Mouse (Mus musculus) forebrain, embryonic 11.5 days (tissue): Measurements from ENCODE around the gene Cnksr2. TPM values are rescaled to one million over a fixed set of nuclear protein-coding genes. Genes with fewer than 3 reads are reported as not detected.
A peak's percentile ranks its signal among the peaks of the same experiment; 100 is the strongest.

Experiments used
- ATAC-seq: fragments of 200-750 bp; cut with Nextera tagmentation; replicated peaks from 2 replicates; pipeline ENCODE4 v1.8.0; 2017; ENCODE audit warnings: moderate TSS enrichment; ENCODE audit not compliant: low FRiP score
- DNase-seq: peaks from one replicate; pipeline ENCODE4 v3.0.0-alpha.2; 2017; ENCODE audit warnings: low spot score
- H3K27ac ChIP-seq: fragments of 300-500 bp; sonication (generic); 2 replicates; pipeline ENCODE4 v1.5.1; 2014; ENCODE audit warnings: low read depth, low read length
- H3K27me3 ChIP-seq: fragments of 300-500 bp; sonication (generic); 2 replicates; pipeline ENCODE4 v1.6.1; 2014; ENCODE audit warnings: mild to moderate bottlenecking, low read length, mixed read lengths; ENCODE audit not compliant: control insufficient read depth, insufficient read depth
- H3K36me3 ChIP-seq: fragments of 300-500 bp; sonication (generic); 2 replicates; pipeline ENCODE4 v1.6.1; 2014; ENCODE audit warnings: mild to moderate bottlenecking, low read length, moderate library complexity, mixed read lengths; ENCODE audit not compliant: control insufficient read depth, insufficient read depth
- H3K4me1 ChIP-seq: fragments of 300-500 bp; sonication (generic); replicated peaks from 2 replicates; pipeline ENCODE4 v1.6.1; 2014; ENCODE audit warnings: low read length, mixed read lengths; ENCODE audit not compliant: control insufficient read depth, insufficient read depth
- H3K4me2 ChIP-seq: fragments of 300-500 bp; sonication (generic); 2 replicates; pipeline ENCODE4 v1.6.1; 2014; ENCODE audit warnings: low read depth, mild to moderate bottlenecking, low read length, moderate library complexity, mixed read lengths; ENCODE audit not compliant: severe bottlenecking
- H3K4me3 ChIP-seq: fragments of 300-500 bp; sonication (generic); 2 replicates; pipeline ENCODE4 v1.5.1; 2014; ENCODE audit warnings: low read depth, low read length
- H3K9ac ChIP-seq: fragments of 300-500 bp; sonication (generic); 2 replicates; pipeline ENCODE4 v1.6.1; 2014; ENCODE audit warnings: low read length
- H3K9me3 ChIP-seq: fragments of 300-500 bp; sonication (generic); 2 replicates; pipeline ENCODE4 v1.6.1; 2016; ENCODE audit warnings: low read length, mixed read lengths; ENCODE audit not compliant: control insufficient read depth
- WGBS: fragments of 180-500 bp; shearing (Covaris S2); extraction: QIAGEN DNeasy Blood & Tissue Kit; methylation state at CpG from one replicate; pipeline ENCODE4 v1.1.7; 2014; 5-methylcytosine and 5-hydroxymethylcytosine counted together
- polyA plus RNA-seq: library from polyadenylated mRNA; unstranded; fragments of >200 nt; fragmentation: Nextera tagmentation; extraction: Ambion mirVana; gene quantifications from 2 replicates; pipeline ENCODE4 v1.2.1, GENCODE M21; 2014

Cnksr2 gene
- polyA plus RNA-seq: 4.6 TPM in 2 replicates

DNA sequence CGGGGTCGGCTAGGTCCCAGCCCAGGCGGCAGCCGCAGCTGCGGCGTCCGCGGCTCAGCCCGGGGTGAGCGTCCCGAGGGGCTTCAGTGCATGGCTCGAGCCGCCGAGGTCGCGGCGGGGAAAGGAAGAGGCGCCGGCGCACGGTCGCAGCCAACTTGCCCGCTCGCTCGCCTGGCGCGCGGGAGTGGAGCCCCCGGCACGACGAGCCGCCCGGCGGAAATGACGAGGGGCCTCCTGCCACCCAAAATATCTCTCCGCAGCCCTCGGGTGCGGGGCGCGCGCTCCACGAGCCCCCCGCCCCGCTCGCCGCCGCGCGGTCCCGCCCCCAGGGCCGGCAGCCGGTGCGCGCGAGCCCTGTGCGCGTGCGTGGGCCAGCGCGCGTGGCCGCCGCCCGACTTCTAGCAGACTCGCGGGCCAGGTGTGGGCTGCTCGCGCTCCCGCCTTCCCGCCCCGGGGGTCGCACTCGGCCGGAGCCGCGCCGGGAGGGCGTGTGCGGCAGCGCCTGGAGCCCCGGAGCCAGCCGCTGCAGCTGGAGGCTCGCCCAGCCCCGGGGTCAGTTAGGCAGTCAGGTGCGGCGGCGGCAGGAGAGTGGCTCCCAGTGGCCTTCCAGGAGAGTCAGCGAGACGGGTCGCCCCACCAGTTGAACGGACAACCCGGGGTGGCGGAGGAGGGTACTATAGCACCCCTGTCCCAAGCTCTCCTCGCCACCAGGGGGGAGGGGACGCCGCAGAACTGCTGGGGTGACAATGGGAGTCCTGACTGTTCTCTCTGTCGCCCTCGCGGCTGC lies at the start of gene Cnksr2:
TSS of gene Cnksr2 (minus strand) at position 238 of the 787 bp plus-strand sequence.
- Histone ChIP-seq H3K27me3 (peaks cover 4% of the 10 kb centered on the region), H3K9me3 (no peaks in the 10 kb centered on the region), H3K9ac (peak within 1 kb of the TSS; percentile 68), H3K4me3 (peak within 1 kb of the TSS; percentile 52), H3K4me2 (peak within 1 kb of the TSS; percentile 62), H3K27ac (no peak within 1 kb of the TSS), H3K4me1 (no peaks in the 10 kb centered on the region), H3K36me3 (no peaks in the 10 kb centered on the region)
- DNase-seq (peak; percentile 70), ATAC-seq (peak; percentile 85)
- 17% methylated on average over 46 of the region's 99 CpGs for WGBS

DNA sequence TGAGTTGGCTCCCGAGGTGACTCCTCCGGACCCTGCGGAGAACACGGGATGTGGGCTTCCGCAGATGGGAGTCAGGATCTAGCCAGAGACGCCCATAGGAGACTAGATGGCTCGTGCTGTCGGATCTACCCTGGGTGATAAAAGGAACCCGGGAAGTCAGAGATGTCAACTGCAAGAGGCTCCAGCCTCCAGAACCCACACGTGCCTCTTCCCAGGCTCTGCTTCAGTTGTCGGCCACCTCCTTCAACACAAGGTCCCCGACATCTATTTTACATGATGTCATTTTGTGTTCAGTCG lies 698 bp upstream of the Cnksr2 start:
- no peak for DNase-seq
- peaks cover 4% of the 10 kb centered on the region for H3K27me3 ChIP-seq
- ATAC-seq: no peak
- H3K27ac ChIP-seq: no peak overlapping the region
- no peak overlapping the region; the same call in 1 of the 2 replicates for H3K9ac ChIP-seq
- H3K9me3 ChIP-seq: no peaks in the 10 kb centered on the region
- no peaks in the 10 kb centered on the region for H3K4me1 ChIP-seq
- WGBS: 30% methylated on average over 13 of the region's 13 CpGs
- peak overlapping the region; percentile 52 for H3K4me3 ChIP-seq
- peak overlapping the region; percentile 62 for H3K4me2 ChIP-seq
- H3K36me3 ChIP-seq: no peaks in the 10 kb centered on the region

DNA sequence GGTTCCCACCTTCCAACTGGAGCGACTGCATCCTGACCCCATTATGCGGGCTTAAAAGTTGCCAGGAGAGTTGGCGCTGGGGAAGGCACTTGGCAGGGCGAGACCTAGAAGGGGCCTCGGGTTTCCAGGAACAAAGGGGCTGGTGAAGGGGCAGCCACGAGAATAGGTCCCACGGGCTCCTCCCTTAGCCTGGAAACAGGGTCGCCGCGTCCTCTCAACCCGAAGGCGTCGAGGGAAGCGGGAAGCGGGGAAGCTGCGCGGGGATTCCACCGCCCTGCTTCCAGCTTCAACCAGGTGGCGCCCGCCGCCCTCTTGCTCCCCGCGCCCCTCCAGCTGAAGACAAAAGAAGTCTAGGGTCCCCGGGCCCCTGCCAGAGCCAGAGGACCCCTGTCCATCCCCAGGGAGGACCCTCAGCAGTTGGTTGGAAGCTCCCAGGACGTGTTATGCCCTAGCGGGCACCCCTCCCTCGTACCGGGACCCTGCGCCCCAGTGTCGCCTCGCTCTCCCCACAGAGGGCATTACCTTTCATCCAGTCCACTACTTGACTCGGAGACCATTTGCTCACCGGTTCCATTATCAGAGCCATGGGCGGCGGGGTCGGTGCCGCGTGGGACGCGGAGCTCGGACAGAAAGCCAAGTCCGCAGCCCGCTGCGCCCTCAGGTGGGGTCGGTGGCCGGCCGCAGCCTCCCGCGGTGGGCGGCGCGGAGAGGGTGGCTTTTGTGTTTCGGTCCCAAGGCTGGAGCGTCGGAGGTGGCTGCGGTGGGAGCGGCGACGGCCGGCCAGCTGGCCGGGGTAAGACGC lies 638 bp downstream of the Cnksr2 start:
- peak; percentile 64 for ATAC-seq
- 22% methylated on average over 46 of the region's 62 CpGs for WGBS
- peak; percentile 71 for DNase-seq

DNA sequence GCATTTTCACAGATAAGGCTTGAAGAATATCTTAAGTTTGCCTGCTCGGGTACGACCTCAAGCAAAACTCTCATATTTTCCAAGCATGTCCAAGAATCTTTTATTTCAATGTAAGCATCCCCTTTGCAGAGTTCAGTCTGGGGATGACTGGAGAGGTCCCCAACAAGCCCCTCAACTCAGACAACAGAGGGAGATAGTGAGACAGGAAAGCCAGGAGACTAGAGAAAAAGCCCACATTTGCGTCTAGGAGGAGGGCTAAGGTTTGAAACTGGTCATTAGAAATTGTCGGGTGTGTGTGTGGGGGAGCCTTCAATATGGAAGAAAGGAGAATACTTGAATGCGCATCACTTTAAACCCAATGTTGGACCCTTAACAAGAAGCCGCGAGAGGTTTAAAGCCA lies 1.4 kb downstream of the Cnksr2 start:
- no peaks in the 10 kb centered on the region for H3K4me1 ChIP-seq
- WGBS: 35% methylated on average over 7 of the region's 7 CpGs
- DNase-seq (no peak), ATAC-seq (no peak; the same call in 1 of the 2 replicates)
- no peak overlapping the region for H3K27ac ChIP-seq
- peak overlapping the region; percentile 68 for H3K9ac ChIP-seq
- no peaks in the 10 kb centered on the region for H3K36me3 ChIP-seq
- H3K4me2 ChIP-seq: peak overlapping the region; percentile 62
- H3K27me3 ChIP-seq: peaks cover 4% of the 10 kb centered on the region
- peak overlapping the region; percentile 52 for H3K4me3 ChIP-seq
- H3K9me3 ChIP-seq: no peaks in the 10 kb centered on the region

More for the DNA sequence above, 638 bp downstream of the Cnksr2 start:
- Histone ChIP-seq H3K27me3 (peaks cover 4% of the 10 kb centered on the region), H3K9me3 (no peaks in the 10 kb centered on the region), H3K36me3 (no peaks in the 10 kb centered on the region), H3K4me1 (no peaks in the 10 kb centered on the region), H3K4me2 (peak overlapping the region; percentile 62), H3K9ac (peak overlapping the region; percentile 68), H3K4me3 (peak overlapping the region; percentile 52), H3K27ac (no peak overlapping the region)

DNA sequence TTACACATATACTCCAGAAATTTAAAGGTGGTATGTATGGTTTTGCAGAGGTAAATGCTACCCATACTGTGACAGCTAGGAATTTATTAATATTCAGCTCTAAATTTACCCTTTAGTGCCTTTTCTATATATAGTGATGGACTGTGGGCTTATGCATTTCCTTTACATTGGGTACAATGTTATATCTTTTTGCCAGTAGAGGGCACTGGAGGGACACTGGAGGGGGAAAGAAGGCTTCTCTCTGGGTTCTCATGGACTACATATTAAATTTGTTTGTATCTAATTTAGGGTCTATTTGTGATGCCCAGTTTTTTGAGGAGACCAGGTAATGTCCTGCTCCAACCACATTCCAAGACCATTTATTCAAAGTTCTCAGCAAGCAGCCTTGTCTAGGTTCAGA lies 91.4 kb downstream of the Cnksr2 start:
- no peak overlapping the region for H3K27ac ChIP-seq
- H3K4me1 ChIP-seq: no peaks in the 10 kb centered on the region
- H3K4me2 ChIP-seq: no peak overlapping the region
- DNase-seq (no peak), ATAC-seq (no peak; the same call in 1 of the 2 replicates)
- H3K36me3 ChIP-seq: no peaks in the 10 kb centered on the region
- H3K9ac ChIP-seq: no peak overlapping the region
- H3K9me3 ChIP-seq: no peaks in the 10 kb centered on the region
- no peak overlapping the region for H3K4me3 ChIP-seq
- H3K27me3 ChIP-seq: no peaks in the 10 kb centered on the region

DNA sequence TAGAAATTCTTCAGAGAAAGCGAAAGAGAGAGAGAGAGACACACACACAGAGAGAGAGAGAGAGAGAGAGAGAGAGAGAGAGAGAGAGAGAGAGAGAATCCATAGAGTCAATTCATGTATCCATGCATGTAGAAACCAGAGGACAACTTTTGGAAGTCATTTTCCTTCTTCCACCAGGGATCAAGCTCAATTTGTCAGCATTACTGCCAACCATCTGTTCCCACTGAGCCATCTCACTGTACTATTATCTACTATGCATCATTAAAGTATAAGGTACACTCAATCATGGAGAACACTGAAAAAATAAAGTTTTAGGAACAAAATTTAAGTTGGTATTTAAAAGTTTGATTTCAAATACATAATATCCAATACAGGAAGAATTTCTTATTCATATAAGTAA lies 93.8 kb downstream of the Cnksr2 start:
- WGBS: 73% methylated on average over 1 of the region's 1 CpGs
- no peak for DNase-seq
- Histone ChIP-seq H3K27ac (no peak overlapping the region), H3K4me2 (no peak overlapping the region), H3K36me3 (no peaks in the 10 kb centered on the region), H3K4me3 (no peak overlapping the region), H3K9me3 (no peaks in the 10 kb centered on the region), H3K9ac (no peak overlapping the region), H3K4me1 (no peaks in the 10 kb centered on the region), H3K27me3 (no peaks in the 10 kb centered on the region)
- ATAC-seq: no peak

DNA sequence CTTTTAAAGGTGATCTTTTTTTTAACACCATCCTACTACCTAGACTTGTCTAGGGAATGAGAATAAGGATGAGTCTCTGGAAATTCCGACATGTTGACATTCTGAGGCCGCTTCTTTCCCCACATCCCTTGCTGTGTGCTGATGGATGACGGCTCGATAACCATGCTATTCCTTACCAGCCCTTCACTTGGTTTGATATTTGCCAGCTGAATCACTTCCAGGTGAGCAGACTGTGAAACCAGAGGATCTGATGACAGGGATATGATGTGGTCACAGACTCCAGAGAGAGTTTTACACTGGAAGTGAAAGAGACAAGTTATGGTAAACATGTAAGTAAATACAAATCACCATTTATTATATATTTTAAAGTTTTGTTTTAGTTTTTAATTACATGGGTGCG lies 98.0 kb downstream of the Cnksr2 start:
- Histone ChIP-seq H3K4me2 (no peak overlapping the region), H3K27ac (no peak overlapping the region), H3K4me3 (no peak overlapping the region), H3K36me3 (no peaks in the 10 kb centered on the region), H3K9me3 (no peaks in the 10 kb centered on the region), H3K27me3 (no peaks in the 10 kb centered on the region), H3K4me1 (no peaks in the 10 kb centered on the region), H3K9ac (no peak overlapping the region)
- ATAC-seq (no peak), DNase-seq (no peak)
- 80% methylated on average over 5 of the region's 5 CpGs for WGBS

DNA sequence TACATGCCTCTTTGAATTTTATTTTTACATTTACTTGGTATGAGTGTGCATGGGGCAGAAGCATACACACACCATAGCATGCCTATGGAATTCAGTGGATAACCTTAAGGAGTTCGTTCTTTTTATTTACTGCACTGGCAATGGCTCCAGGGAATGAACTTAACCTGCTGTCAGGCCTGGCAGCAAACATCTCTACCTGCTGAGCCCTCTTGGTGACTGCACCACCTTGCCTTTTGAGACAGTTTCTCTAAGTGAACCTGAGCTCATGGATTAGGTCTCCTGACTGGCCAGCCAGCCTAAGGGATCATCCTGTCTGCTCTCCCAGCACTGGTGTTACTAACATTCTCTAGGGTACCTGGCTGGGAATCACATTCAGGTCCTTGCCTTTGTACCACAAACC lies 106.5 kb downstream of the Cnksr2 start:
- WGBS: 94% methylated on average over 1 of the region's 1 CpGs
- Histone ChIP-seq H3K27me3 (no peaks in the 10 kb centered on the region), H3K4me1 (no peaks in the 10 kb centered on the region), H3K4me3 (no peak overlapping the region), H3K9ac (no peak overlapping the region), H3K4me2 (no peak overlapping the region), H3K27ac (no peak overlapping the region), H3K36me3 (no peaks in the 10 kb centered on the region), H3K9me3 (no peaks in the 10 kb centered on the region)
- no peak for DNase-seq
- ATAC-seq: no peak
